Mouse (Mus musculus) cortical plate, adult 2 months (tissue): ENCODE data around the gene Pnliprp2. TPM values are rescaled to one million over a fixed set of nuclear protein-coding genes. Genes with fewer than 3 reads are reported as not detected.

ENCODE experiments used
- H3K27ac ChIP-seq: fragments of 200-500 bp; 2 replicates; pipeline ENCODE4 v1.5.1; 2012; ENCODE audit warnings: low read length, control low read depth, inconsistent platforms; ENCODE audit not compliant: insufficient read depth
- H3K4me1 ChIP-seq: fragments of 200-500 bp; 2 replicates; pipeline ENCODE4 v1.6.1; 2011; ENCODE audit warnings: low read length; ENCODE audit not compliant: control insufficient read depth, insufficient read depth
- H3K4me3 ChIP-seq: fragments of 200-500 bp; 2 replicates; pipeline ENCODE4 v1.5.1; 2011; ENCODE audit warnings: mild to moderate bottlenecking, low read length, control low read depth; ENCODE audit not compliant: insufficient read depth
- CTCF ChIP-seq: fragments of 200-500 bp; IDR thresholded peaks from 2 replicates; pipeline ENCODE4 v1.5.1; 2011; ENCODE audit warnings: mild to moderate bottlenecking, control low read depth, low read length; ENCODE audit not compliant: insufficient read depth; ENCODE audit errors: extremely low read depth
- POLR2A ChIP-seq: fragments of 200-500 bp; IDR thresholded peaks from 2 replicates; pipeline ENCODE4 v1.6.1; 2011; ENCODE audit warnings: mild to moderate bottlenecking, low read length, control low read depth; ENCODE audit not compliant: insufficient read depth; ENCODE audit errors: extremely low read depth
- polyA plus RNA-seq: library from polyadenylated mRNA; depleted of rRNA; stranded (reverse); fragments of >200 nt; gene quantifications from 2 replicates; pipeline ENCODE4 v1.2.3, GENCODE M21; 2012

Pnliprp2 gene
- polyA plus RNA-seq, 1 experiment = 0.17 TPM

- Histone ChIP-seq H3K4me1 (no peaks in the 10 kb centered on the region), H3K27ac (no peak overlapping the region), H3K4me3 (no peak overlapping the region)
- no peak for TF ChIP-seq POLR2A
Observed at GRCm38 (mm10) chr19:58747498-58748000, 12.0 kb upstream of the Pnliprp2 start.

GRCm38 (mm10) chr19:58750822-58751221 lies 8.7 kb upstream of the Pnliprp2 start:
- no peak overlapping the region for H3K27ac ChIP-seq
- TF ChIP-seq CTCF (no peak), POLR2A (no peak)
- no peak overlapping the region for H3K4me3 ChIP-seq
- no peaks in the 10 kb centered on the region for H3K4me1 ChIP-seq

- Histone ChIP-seq H3K4me1 (no peaks in the 10 kb centered on the region), H3K4me3 (no peak overlapping the region), H3K27ac (no peak overlapping the region)
- TF ChIP-seq POLR2A (no peak), CTCF (no peak)
Observed at GRCm38 (mm10) chr19:58751504-58751903, 8.0 kb upstream of the Pnliprp2 start.

- Histone ChIP-seq H3K27ac (no peak overlapping the region), H3K4me1 (no peaks in the 10 kb centered on the region), H3K4me3 (no peak overlapping the region)
- TF ChIP-seq CTCF = no peak
- TF ChIP-seq POLR2A = no peak
Observed at GRCm38 (mm10) chr19:58758871-58759270, 648 bp upstream of the Pnliprp2 start.

GRCm38 (mm10) chr19:58762316-58762715 lies 2.8 kb downstream of the Pnliprp2 start:
- Histone ChIP-seq H3K4me1 (no peaks in the 10 kb centered on the region), H3K4me3 (no peak overlapping the region), H3K27ac (no peak overlapping the region)
- TF ChIP-seq CTCF (no peak), POLR2A (no peak)

- Histone ChIP-seq H3K27ac (no peak overlapping the region), H3K4me1 (no peaks in the 10 kb centered on the region), H3K4me3 (no peak overlapping the region)
- TF ChIP-seq POLR2A (no peak), CTCF (peak; percentile 73)
Observed at GRCm38 (mm10) chr19:58762848-58763541, 3.5 kb downstream of the Pnliprp2 start.

GRCm38 (mm10) chr19:58767329-58767728 lies 7.8 kb downstream of the Pnliprp2 start:
- H3K4me1 ChIP-seq = no peaks in the 10 kb centered on the region
- H3K27ac ChIP-seq = no peak overlapping the region
- TF ChIP-seq CTCF (no peak), POLR2A (no peak)
- no peak overlapping the region for H3K4me3 ChIP-seq

GRCm38 (mm10) chr19:58776461-58776860 lies 16.9 kb downstream of the Pnliprp2 start:
- no peak for TF ChIP-seq CTCF
- no peak for TF ChIP-seq POLR2A

GRCm38 (mm10) chr19:58781566-58781965 lies 22.0 kb downstream of the Pnliprp2 start:
- Histone ChIP-seq H3K4me1 (no peaks in the 10 kb centered on the region), H3K27ac (no peak overlapping the region), H3K4me3 (no peak overlapping the region)
- TF ChIP-seq CTCF (no peak), POLR2A (no peak)

More at GRCm38 (mm10) chr19:58776461-58776860, 16.9 kb downstream of the Pnliprp2 start:
- Histone ChIP-seq H3K4me1 (no peaks in the 10 kb centered on the region), H3K4me3 (no peak overlapping the region), H3K27ac (no peak overlapping the region)

GRCm38 (mm10) chr19:58783938-58784337 lies 24.4 kb downstream of the Pnliprp2 start:
- Histone ChIP-seq H3K4me3 (no peak overlapping the region), H3K4me1 (no peaks in the 10 kb centered on the region), H3K27ac (no peak overlapping the region)
- TF ChIP-seq CTCF = no peak
- TF ChIP-seq POLR2A = no peak

GRCm38 (mm10) chr19:58789194-58789593 lies 29.7 kb downstream of the Pnliprp2 start:
- H3K4me3 ChIP-seq = no peak overlapping the region
- H3K27ac ChIP-seq = no peak overlapping the region
- H3K4me1 ChIP-seq = peaks cover 3% of the 10 kb centered on the region; the same call in 1 of the 2 replicates
- TF ChIP-seq POLR2A (no peak), CTCF (no peak)
